Comparison of ENCODE assay signal across 9 mouse cellular contexts in genomic region chr11:98918231-98918630, GRCm38 (mm10). TPM values are rescaled to one million over a fixed set of nuclear protein-coding genes. Genes with fewer than 3 reads are reported as not detected.
A peak's percentile ranks its signal among the peaks of the same experiment; 100 is the strongest.
DNase-seq lines count a peak whose midpoint lies in the region; ATAC-seq lines count a peak whose summit lies in the region.
"Had no signal": no experiment of that assay in that cellular context is flagged by ENCODE, and none has a peak within 500 bp of the region (broad histone marks: within the 10 kb centered on the region; RNA-seq: fewer than 3 reads in every experiment).

No protein-coding gene starts in this region.

- H3K27me3 ChIP-seq in stomach, embryonic 16.5 days (ENCODE audit: control insufficient read depth, insufficient read depth, low read length), result no peaks in the 10 kb centered on the region

- H3K4me2 ChIP-seq in stomach, embryonic 16.5 days (ENCODE audit: low read depth, low read length), result no peak overlapping the region

- peaks cover 13% of the 10 kb centered on the region for H3K36me3 ChIP-seq in stomach, embryonic 16.5 days (ENCODE audit: control insufficient read depth, insufficient read depth, low read length)

- H3K27ac ChIP-seq in stomach, embryonic 16.5 days (ENCODE audit: low read length), result peak overlapping the region; percentile 54

- 62% methylated on average over 9 of the region's 9 CpGs for WGBS in stomach, embryonic 16.5 days

- ATAC-seq in stomach, embryonic 16.5 days (ENCODE audit: insufficient read depth, low FRiP score), result 0 out of 2 replicates have a peak, but pooled peaks have one; percentile 37

- peak overlapping the region; percentile 1; the same call in 1 of the 2 replicates for H3K9ac ChIP-seq in stomach, embryonic 16.5 days (ENCODE audit: low read length)

- H3K9me3 ChIP-seq in stomach, embryonic 16.5 days (replicated peaks; ENCODE audit: control insufficient read depth, low read length), result no peaks in the 10 kb centered on the region

- intact Hi-C loops in left cerebral cortex, postnatal 4 days (cut with DNase I), result no loop called here

- H3K4me3 ChIP-seq in stomach, embryonic 16.5 days (replicated peaks; ENCODE audit: low read length), result no peak overlapping the region

- DNase-seq in adrenal gland, postnatal 14 days, result peak; percentile 79
- DNase-seq in adrenal gland, adult 18-20 months (ENCODE audit: low spot score in 2 of 2), result no peak
- peak; percentile 62 for DNase-seq in thymus, postnatal 0 days (ENCODE audit: low spot score)
- no peak for DNase-seq in thymus, postnatal 25 days
- peak; percentile 45 for DNase-seq in liver
- DNase-seq in ovary, postnatal 14 days (ENCODE audit: low spot score), result no peak
- no peak for DNase-seq in left cerebral cortex, postnatal 4 days
- DNase-seq: cerebellum, postnatal 10 days had no signal

- H3K4me1 ChIP-seq in stomach, embryonic 16.5 days (ENCODE audit: control insufficient read depth, insufficient read depth, low read length), result peaks cover 13% of the 10 kb centered on the region

RNA-seq across cellular contexts. Expression of gene Rara, which starts 9.4 kb away (rescaled TPM):
- 24.5 and 29.3 TPM in 2 replicates for total RNA-seq in adrenal gland, postnatal 14 days (2021)
- total RNA-seq in adrenal gland, adult 18-20 months (2021), result 10 to 100 TPM; 16.2 to 16.7 TPM
- 40.4 and 41.0 TPM in 2 replicates for polyA plus RNA-seq in thymus, postnatal 0 days (2015; fragmentation: Nextera tagmentation; extraction: Ambion mirVana)
- polyA plus RNA-seq in stomach, embryonic 16.5 days (2015; fragmentation: Nextera tagmentation; extraction: Ambion mirVana), result 28.8 and 30.1 TPM in 2 replicates
- 10 to 100 TPM; 20.3 to 21.5 TPM for total RNA-seq in left cerebral cortex, postnatal 4 days (2021)

RNA-seq across cellular contexts. Expression of gene Cdc6, which starts 10.6 kb away (rescaled TPM):
- 3.5 and 5.8 TPM in 2 replicates for total RNA-seq in adrenal gland, postnatal 14 days (2021)
- under 1 TPM; 0.32 to 0.43 TPM for total RNA-seq in adrenal gland, adult 18-20 months (2021)
- polyA plus RNA-seq in thymus, postnatal 0 days (2015; fragmentation: Nextera tagmentation; extraction: Ambion mirVana), result 40.6 and 53.2 TPM in 2 replicates
- 26.9 and 28.1 TPM in 2 replicates for polyA plus RNA-seq in stomach, embryonic 16.5 days (2015; fragmentation: Nextera tagmentation; extraction: Ambion mirVana)
- total RNA-seq in left cerebral cortex, postnatal 4 days (2021), result 1 to 10 TPM; 1.4 to 1.8 TPM

RNA-seq across cellular contexts. Expression of gene Wipf2, which starts 54.8 kb away (rescaled TPM):
- total RNA-seq in adrenal gland, postnatal 14 days (2021), result 16.6 and 21.3 TPM in 2 replicates
- total RNA-seq in adrenal gland, adult 18-20 months (2021), result 10 to 100 TPM; 20.0 to 22.2 TPM
- 5.6 and 7.5 TPM in 2 replicates for polyA plus RNA-seq in thymus, postnatal 0 days (2015; fragmentation: Nextera tagmentation; extraction: Ambion mirVana)
- polyA plus RNA-seq in stomach, embryonic 16.5 days (2015; fragmentation: Nextera tagmentation; extraction: Ambion mirVana), result 5.0 and 5.3 TPM in 2 replicates
- 10 to 100 TPM; 22.1 to 24.3 TPM for total RNA-seq in left cerebral cortex, postnatal 4 days (2021)

Comparison
In these comparisons a context has a peak if more than half of its experiments do, and no peak if none do; other contexts are left out.
1. DNase-seq: peak in adrenal gland, postnatal 14 days (single experiment), thymus, postnatal 0 days (single experiment) and liver (single experiment); none in adrenal gland, adult 18-20 months (0 of 2), thymus, postnatal 25 days (single experiment), ovary, postnatal 14 days (single experiment) and left cerebral cortex, postnatal 4 days (single experiment).